Mouse (Mus musculus): ENCODE results near the gene Gm7579.
"Not testable (repeated sequence)": the region's sequence is repeated elsewhere in the genome, so short reads cannot be mapped to it uniquely, and the experiment has no call there.

The Gm7579 gene

DNA sequence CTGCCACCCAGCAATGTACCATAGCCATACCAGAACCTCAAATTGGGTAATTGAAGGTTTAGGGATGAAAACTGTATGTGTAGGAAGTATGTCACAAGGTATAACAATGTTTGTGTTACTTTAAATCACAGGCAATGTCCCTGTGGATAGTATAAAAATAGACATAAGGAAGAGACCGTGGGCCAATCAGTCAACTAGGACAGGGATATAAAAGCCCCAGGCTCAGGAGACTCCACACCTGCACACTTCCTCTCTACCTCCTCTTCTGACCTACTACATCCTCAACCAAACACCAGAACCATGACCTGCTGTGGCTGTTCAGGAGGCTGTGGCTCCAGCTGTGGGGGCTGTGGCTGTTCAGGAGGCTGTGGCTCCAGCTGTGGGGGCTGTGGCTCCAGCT, at the start of gene Gm7579:
Gene Gm7579 (plus strand): TSS at position 301 of the 400 bp plus-strand sequence.
- no peak for DNase-seq (ENCODE audit: low spot score)

- not testable (repeated sequence) for DNase-seq (ENCODE audit: low spot score)
Observed at GRCm38 (mm10) chr7:142165639-142166038, 46.0 kb upstream of the Gm7579 start, which contains the start of gene Gm4553. Gene Gm4553, minus strand, starts transcription at chr7:142165739.

DNA sequence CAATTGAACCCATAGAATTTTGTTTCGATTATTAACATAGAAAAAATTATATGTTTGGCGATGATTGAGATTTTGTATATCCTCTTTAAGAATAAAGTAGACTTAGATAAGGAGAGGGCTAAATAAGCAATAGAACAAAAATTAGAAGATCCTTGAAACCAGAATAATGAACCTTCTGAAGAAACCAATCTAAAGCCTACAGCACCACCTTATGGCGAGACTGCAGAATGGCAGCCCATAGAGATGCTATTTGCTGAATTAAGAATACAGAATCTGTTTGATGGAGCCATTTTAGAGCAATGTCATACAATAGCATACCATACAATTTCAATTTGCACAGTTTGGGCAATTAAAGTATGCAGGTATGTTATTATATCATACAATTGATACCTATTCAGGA, 41.8 kb upstream of the Gm7579 start:
- peak; percentile 29 for DNase-seq (ENCODE audit: low spot score)

GRCm38 (mm10) chr7:142175905-142176304, 35.8 kb upstream of the Gm7579 start, which contains the start of gene Krtap5-2:
Gene Krtap5-2, minus strand, starts transcription at chr7:142176005.
- DNase-seq (ENCODE audit: low spot score), result not testable (repeated sequence)

- no peak for DNase-seq (ENCODE audit: low spot score)
Observed at GRCm38 (mm10) chr7:142178685-142179084, 33.0 kb upstream of the Gm7579 start.

DNA sequence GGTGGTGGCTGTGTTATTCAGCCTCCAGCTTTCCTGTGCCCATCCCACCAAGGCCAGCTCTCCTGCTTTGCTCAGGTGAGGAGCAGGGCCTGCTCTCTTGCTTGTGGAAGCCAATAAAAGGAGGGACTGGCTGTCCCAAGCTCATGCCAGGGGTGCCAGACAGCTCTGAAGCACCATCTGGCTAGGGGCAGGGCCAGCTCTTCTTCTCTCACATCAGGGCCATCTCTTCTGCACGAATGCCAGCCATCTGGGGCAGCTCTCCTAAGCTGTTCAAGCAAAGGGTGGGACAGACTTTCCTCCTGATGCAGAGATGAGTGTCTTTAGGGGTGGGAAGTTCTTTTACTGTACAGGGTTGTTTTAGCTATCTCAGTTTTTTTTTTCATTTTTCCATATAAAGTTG, 30.6 kb upstream of the Gm7579 start:
- no peak for DNase-seq (ENCODE audit: low spot score)

- DNase-seq (ENCODE audit: low spot score), result no peak
Observed at GRCm38 (mm10) chr7:142188156-142188555, 23.5 kb upstream of the Gm7579 start.

- no peak for DNase-seq (ENCODE audit: low spot score)
Observed at GRCm38 (mm10) chr7:142190289-142190688, 21.4 kb upstream of the Gm7579 start, which contains the start of gene Gm10153. Gene Gm10153, minus strand, starts transcription at chr7:142190389.

- no peak for DNase-seq (ENCODE audit: low spot score)
Observed at GRCm38 (mm10) chr7:142198748-142199147, 12.9 kb upstream of the Gm7579 start.

DNA sequence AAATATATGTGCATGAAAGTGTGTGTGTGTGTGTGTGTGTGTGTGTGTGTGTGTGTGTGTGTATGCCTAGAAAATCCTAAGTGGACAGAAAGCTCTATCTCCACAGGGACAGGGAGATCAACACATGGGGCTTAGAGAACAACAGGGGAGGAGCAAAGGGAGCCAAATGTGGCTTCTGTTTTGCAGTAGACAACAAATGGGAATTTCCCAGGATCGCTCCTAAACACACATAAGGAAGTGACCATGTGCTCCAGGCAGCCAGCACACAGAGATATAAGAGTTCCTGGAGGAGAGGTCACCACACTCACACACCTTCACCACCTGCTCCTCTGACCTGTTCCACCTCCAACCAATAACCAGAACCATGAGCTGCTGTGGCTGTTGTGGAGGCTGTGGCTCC, 10.6 kb upstream of the Gm7579 start, which contains the start of gene Krtap5-3:
Gene Krtap5-3 (plus strand): TSS at position 301 of the 400 bp plus-strand sequence.
- no peak for DNase-seq (ENCODE audit: low spot score)

DNA sequence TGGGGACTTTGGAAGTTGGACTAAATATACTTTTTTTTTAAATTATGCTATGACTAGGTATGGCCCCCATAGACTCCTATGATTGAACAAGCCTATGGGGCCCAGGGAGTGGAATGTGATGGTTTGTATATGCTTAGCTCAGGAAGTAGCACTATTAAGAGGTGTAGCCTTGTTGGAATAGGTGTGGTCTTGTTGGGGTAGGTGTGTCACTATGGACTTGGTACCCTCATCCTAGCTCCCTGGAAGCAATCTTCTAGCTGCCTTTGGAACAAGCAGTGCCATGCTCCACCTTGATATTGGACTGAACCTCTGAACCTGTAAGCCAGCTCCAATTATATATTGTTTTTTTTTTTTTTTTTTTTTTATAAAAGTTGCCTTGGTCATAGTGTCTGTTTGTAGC, 6.2 kb upstream of the Gm7579 start:
- no peak for DNase-seq (ENCODE audit: low spot score)

DNA sequence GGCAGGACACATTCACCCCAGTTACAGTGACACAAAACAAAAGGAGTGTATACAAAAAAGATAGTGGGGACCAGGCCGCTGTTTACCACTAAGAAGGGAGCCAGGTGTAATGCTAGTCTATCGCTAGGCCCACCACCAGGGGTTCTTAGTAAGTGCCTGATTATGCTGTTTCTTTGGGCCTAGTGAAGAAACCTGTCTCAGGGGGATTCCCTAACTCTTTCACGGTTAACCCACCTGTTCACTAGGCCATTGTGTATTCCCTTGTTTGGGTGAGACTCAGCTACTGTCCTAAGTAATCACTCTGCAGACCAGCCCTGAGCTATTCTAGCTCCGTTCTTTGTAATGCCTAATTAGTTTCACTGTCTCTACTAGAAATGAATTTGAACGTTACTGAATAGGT, 4.8 kb upstream of the Gm7579 start:
- not testable (repeated sequence) for DNase-seq (ENCODE audit: low spot score)

DNA sequence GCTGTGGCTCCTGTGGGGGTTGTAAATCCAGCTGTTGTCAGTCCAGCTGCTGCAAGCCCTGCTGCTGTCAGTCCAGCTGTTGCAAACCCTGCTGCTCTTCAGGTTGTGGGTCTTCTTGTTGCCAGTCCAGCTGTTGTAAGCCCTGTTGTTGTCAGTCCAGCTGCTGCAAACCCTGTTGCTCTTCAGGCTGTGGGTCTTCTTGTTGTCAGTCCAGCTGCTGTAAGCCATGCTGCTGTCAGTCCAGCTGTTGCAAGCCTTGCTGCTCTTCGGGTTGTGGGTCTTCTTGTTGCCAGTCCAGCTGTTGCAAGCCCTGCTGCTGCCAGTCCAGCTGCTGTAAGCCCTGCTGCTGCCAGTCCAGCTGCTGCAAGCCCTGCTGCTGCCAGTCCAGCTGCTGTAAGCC, 477 bp downstream of the Gm7579 start:
- DNase-seq (ENCODE audit: low spot score), result not testable (repeated sequence)

DNA sequence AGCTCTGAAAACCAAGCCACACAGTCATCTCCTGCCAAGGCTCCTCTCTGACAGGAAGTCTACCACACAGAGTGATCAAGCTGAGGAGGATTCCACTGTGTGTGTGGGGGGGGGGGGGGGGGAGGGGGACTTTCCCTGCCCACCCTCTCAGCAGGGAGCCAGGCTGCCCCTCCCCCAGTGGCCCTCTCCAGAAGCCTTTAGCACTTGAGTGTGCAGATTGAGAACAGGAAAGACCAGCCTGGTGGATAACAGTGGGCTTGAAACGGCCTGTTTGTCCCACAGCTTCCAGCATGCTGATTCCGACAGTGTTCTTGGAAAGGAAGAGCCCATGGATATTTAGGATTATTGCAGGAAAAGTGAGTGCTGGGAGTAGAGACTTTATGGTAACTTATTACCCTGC, 12.9 kb downstream of the Gm7579 start:
- DNase-seq (ENCODE audit: low spot score), result no peak

GRCm38 (mm10) chr7:142229871-142230270, 18.2 kb downstream of the Gm7579 start, which contains the start of gene Krtap5-5:
Gene Krtap5-5, minus strand, starts transcription at chr7:142229971.
- DNase-seq (ENCODE audit: low spot score), result not testable (repeated sequence)

DNA sequence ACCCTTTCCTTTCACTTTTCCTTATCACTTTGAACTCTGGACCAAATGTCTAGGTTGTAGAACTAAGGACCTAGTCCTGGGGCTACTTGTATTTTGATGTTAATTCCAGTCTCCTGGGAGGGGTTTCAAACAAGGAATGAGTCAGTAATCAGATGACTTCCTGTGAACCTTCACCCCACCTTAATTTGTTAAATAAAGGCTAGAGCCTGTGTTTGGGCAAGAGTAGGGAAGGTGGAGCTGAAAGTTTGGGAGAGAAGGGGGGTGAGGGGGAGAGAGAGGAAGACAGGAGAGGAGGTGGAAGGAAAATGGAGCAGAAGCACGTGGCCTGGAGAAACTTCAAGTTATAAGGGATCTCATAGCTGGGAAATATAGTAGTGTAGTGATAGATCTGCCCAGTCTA, 19.9 kb downstream of the Gm7579 start:
- DNase-seq (ENCODE audit: low spot score), result no peak

- no peak for DNase-seq (ENCODE audit: low spot score)
Observed at GRCm38 (mm10) chr7:142240978-142241377, 29.3 kb downstream of the Gm7579 start, which contains the start of gene Gm40460. Gene Gm40460, minus strand, starts transcription at chr7:142241078.

DNA sequence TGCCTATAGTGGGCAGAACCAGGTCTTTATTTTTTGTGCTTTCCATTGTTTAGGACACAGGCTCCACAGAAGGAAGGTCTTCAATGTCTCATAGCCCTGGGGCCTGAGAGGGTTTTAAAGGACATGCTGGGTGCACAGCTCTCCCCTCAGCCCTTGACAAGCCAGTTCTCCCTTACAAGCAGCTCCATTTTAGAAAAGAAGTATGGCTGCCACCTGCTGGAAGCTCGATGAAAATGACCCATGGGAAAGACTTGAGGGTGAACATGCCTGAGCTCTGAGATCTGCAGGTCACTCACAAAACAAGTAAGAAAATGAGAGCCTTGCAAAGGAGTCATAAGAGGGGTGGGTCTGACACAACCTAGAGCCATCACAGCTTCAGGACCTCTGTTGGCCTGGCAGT, 38.2 kb downstream of the Gm7579 start:
- DNase-seq (ENCODE audit: low spot score), result peak; percentile 1

DNA sequence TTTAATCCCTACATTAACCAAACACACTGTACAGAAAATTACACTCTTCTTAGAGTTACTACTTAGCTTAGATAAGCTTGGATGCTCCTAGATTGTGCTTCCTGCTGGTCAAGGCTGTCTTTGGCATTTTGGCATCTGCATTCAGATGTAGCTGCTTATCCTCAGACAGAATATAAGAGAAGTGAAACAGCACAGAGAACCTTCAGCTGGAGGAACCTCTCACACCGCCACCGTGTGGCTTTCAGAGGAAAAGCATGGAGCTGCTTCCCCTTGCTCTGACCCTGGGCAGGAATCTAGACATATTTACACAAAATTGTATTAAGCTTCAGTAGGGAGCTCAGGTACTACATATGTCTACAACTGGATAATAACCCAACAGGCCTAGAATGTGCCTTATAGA, 43.9 kb downstream of the Gm7579 start:
- DNase-seq (ENCODE audit: low spot score), result no peak

GRCm38 (mm10) chr7:142258254-142258653, 46.6 kb downstream of the Gm7579 start, which contains the start of gene Gm2431:
Gene Gm2431, minus strand, starts transcription at chr7:142258354.
- DNase-seq (ENCODE audit: low spot score), result not testable (repeated sequence)
